Mouse (Mus musculus) neural tube, embryonic 11.5 days (tissue): Measurements from ENCODE around the gene Mybl2. TPM values are rescaled to one million over a fixed set of nuclear protein-coding genes. Genes with fewer than 3 reads are reported as not detected.
A peak's percentile ranks its signal among the peaks of the same experiment; 100 is the strongest.

Experiments used
- ATAC-seq: fragments of 200-750 bp; cut with Nextera tagmentation; 2 replicates; pipeline ENCODE4 v1.8.0; 2017; ENCODE audit warnings: moderate number of reproducible peaks, mild to moderate bottlenecking, moderate TSS enrichment, moderate library complexity; ENCODE audit not compliant: insufficient read depth, low FRiP score, low TSS enrichment
- DNase-seq: peaks from one replicate; pipeline ENCODE4 v3.0.0-alpha.2; 2015; ENCODE audit warnings: low spot score
- H3K27ac ChIP-seq: fragments of 300-500 bp; sonication (generic); 2 replicates; pipeline ENCODE4 v1.5.1; 2014; ENCODE audit warnings: low read depth, mild to moderate bottlenecking, low read length
- H3K27me3 ChIP-seq: fragments of 300-500 bp; sonication (generic); 2 replicates; pipeline ENCODE4 v1.6.1; 2014; ENCODE audit warnings: mild to moderate bottlenecking, low read length, mixed read lengths; ENCODE audit not compliant: control insufficient read depth, insufficient read depth
- H3K36me3 ChIP-seq: fragments of 300-500 bp; sonication (generic); 2 replicates; pipeline ENCODE4 v1.6.1; 2014; ENCODE audit warnings: mild to moderate bottlenecking, low read length, moderate library complexity, mixed read lengths; ENCODE audit not compliant: control insufficient read depth, insufficient read depth
- H3K4me1 ChIP-seq: fragments of 300-500 bp; sonication (generic); 2 replicates; pipeline ENCODE4 v1.6.1; 2014; ENCODE audit warnings: low read length, mixed read lengths; ENCODE audit not compliant: control insufficient read depth, insufficient read depth
- H3K4me2 ChIP-seq: fragments of 300-500 bp; sonication (generic); 2 replicates; pipeline ENCODE4 v1.6.1; 2014; ENCODE audit warnings: low read depth, mild to moderate bottlenecking, moderate library complexity
- H3K4me3 ChIP-seq: fragments of 300-500 bp; sonication (generic); 2 replicates; pipeline ENCODE4 v1.5.1; 2014; ENCODE audit warnings: low read depth, low read length
- H3K9ac ChIP-seq: fragments of 300-500 bp; sonication (generic); 2 replicates; pipeline ENCODE4 v1.6.1; 2014; ENCODE audit warnings: mild to moderate bottlenecking, low read length
- H3K9me3 ChIP-seq: fragments of 300-500 bp; sonication (generic); 2 replicates; pipeline ENCODE4 v1.6.1; 2016; ENCODE audit warnings: low read length; ENCODE audit not compliant: control insufficient read depth
- WGBS: fragments of 180-500 bp; shearing (Covaris S2); extraction: QIAGEN DNeasy Blood & Tissue Kit; methylation state at CpG from one replicate; pipeline ENCODE4 v1.1.7; 2014; 5-methylcytosine and 5-hydroxymethylcytosine counted together
- polyA plus RNA-seq: library from polyadenylated mRNA; unstranded; fragments of >200 nt; fragmentation: Nextera tagmentation; extraction: Ambion mirVana; gene quantifications from 2 replicates; pipeline ENCODE4 v1.2.1, GENCODE M21; 2014

Gene Mybl2
- 26.6 and 27.0 TPM in 2 replicates for polyA plus RNA-seq

- Histone ChIP-seq H3K27me3 (no peaks in the 10 kb centered on the region), H3K27ac (0 out of 2 replicates have a peak within 1 kb of the TSS, but pooled peaks have one; percentile 20), H3K4me3 (peak within 1 kb of the TSS; percentile 78), H3K4me2 (peak within 1 kb of the TSS; percentile 99), H3K36me3 (no peaks in the 10 kb centered on the region), H3K9me3 (no peaks in the 10 kb centered on the region), H3K9ac (peak within 1 kb of the TSS; percentile 75), H3K4me1 (peaks cover 8% of the 10 kb centered on the region)
- ATAC-seq (peak; percentile 99), DNase-seq (peak; percentile 97)
- under 1% methylated on average over 48 of the region's 48 CpGs for WGBS
These were observed at the start of gene Mybl2 for GRCm38 (mm10) chr2:163054335-163054840. Gene Mybl2, plus strand, starts transcription at chr2:163054687.

DNA sequence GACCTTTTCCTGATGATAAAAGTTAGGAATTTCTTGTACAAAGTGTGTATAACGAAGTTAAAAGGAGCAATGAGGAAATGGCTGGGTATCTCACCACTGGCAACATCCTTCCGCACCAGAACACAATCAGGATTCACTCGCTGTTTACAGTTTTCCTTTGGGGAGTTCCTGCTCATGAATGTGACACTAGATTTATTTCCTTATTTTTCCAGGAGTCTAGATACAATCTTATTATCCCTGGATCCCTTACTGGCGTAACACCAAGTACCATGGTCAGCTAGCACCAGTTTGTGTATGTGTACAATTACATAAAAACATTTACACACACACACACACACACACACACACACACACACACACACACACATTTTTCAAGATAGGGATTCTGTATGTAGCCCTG lies 47.2 kb upstream of the Mybl2 start:
- H3K27ac ChIP-seq: no peak overlapping the region
- WGBS: 79% methylated on average over 4 of the region's 4 CpGs
- H3K9me3 ChIP-seq: no peaks in the 10 kb centered on the region
- no peak overlapping the region for H3K4me2 ChIP-seq
- H3K36me3 ChIP-seq: no peaks in the 10 kb centered on the region
- no peak overlapping the region for H3K4me3 ChIP-seq
- H3K4me1 ChIP-seq: no peaks in the 10 kb centered on the region
- no peak for DNase-seq
- ATAC-seq: no peak
- H3K27me3 ChIP-seq: no peaks in the 10 kb centered on the region
- H3K9ac ChIP-seq: no peak overlapping the region

DNA sequence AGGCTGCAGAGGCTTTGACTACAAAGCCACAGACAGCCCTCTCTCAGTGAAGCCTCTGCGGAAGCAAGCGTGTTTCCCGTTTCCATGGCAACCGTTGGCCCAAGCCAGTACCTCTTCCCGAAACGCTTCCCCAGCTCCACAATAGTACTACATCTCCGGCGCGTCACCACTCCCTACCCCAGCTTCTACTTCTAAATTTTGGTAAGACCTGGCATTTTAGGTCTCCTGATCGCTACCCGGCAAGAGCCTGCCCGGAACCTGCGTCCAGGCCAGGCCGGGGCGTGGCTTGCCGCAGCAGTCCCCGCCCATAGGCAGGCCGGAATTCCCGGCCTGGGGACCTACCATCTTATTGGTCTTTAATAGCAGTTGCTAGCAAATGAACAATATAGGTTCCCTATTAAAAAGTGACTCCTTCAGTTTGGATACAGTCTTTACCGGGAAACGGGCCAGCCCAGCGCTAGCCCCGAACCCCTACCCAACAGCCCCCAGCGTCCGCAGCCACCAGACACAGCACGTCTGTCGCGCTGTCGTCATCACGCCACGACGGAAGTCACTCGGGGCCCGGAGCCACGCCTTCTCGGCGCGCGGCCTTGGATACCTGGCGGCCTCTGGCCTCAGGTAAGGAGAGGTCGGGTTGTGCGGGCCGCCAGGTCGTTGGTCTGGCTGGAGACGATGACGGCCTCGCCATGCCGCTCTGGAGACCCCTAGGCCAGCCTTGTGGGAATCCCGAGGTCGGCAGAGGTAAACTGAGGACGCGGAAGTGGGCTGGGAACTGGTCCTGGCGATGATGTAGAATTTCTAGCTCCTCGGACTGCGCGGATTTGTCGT lies 37.4 kb upstream of the Mybl2 start, which contains the start of gene Ift52:
Ift52 (plus strand) TSS at position 439 of the 828 bp plus-strand sequence.
- WGBS: under 1% methylated on average over 57 of the region's 57 CpGs
- H3K27ac ChIP-seq: no peak within 1 kb of the TSS
- DNase-seq: peak; percentile 91

DNA sequence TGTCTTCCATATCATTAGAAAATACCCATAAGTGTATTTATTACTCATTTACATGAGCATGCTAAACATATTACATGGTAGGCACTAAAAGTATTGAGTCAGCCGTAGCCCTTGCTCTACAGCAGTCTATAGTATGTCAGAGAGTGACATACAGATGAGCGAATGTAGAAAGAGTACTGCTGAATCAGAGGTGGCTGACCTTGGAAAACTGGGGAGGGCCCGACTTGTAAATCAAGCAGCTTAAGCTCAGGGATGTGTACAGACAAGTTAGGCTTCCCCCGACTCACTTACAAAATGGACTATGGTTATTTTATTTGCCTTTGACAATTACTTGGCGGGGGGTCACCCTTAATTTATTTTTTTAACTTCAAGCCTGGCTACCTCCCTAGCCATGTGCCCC lies 23.2 kb upstream of the Mybl2 start:
- DNase-seq (no peak), ATAC-seq (no peak)
- Histone ChIP-seq H3K4me3 (no peak overlapping the region), H3K27me3 (no peaks in the 10 kb centered on the region), H3K9ac (no peak overlapping the region), H3K4me1 (no peaks in the 10 kb centered on the region), H3K27ac (no peak overlapping the region), H3K4me2 (no peak overlapping the region), H3K36me3 (peaks cover 7% of the 10 kb centered on the region), H3K9me3 (no peaks in the 10 kb centered on the region)
- 88% methylated on average over 5 of the region's 5 CpGs for WGBS

More for the DNA sequence above, 37.4 kb upstream of the Mybl2 start, which contains the start of gene Ift52:
- Histone ChIP-seq H3K9ac (peak within 1 kb of the TSS; percentile 78), H3K27me3 (no peaks in the 10 kb centered on the region), H3K4me1 (peaks cover 2% of the 10 kb centered on the region), H3K4me3 (peak within 1 kb of the TSS; percentile 91), H3K36me3 (no peaks in the 10 kb centered on the region), H3K9me3 (no peaks in the 10 kb centered on the region), H3K4me2 (peak within 1 kb of the TSS; percentile 52)
- peak; percentile 95 for ATAC-seq

- H3K9ac ChIP-seq: no peak overlapping the region
- peaks cover 7% of the 10 kb centered on the region for H3K36me3 ChIP-seq
- H3K27me3 ChIP-seq: no peaks in the 10 kb centered on the region
- H3K9me3 ChIP-seq: no peaks in the 10 kb centered on the region
- 79% methylated on average over 2 of the region's 2 CpGs for WGBS
- H3K4me1 ChIP-seq: no peaks in the 10 kb centered on the region
- DNase-seq (no peak), ATAC-seq (no peak)
- H3K4me2 ChIP-seq: no peak overlapping the region
- H3K27ac ChIP-seq: no peak overlapping the region
- H3K4me3 ChIP-seq: no peak overlapping the region
These were observed 22.7 kb upstream of the Mybl2 start for GRCm38 (mm10) chr2:163031757-163032156.

DNA sequence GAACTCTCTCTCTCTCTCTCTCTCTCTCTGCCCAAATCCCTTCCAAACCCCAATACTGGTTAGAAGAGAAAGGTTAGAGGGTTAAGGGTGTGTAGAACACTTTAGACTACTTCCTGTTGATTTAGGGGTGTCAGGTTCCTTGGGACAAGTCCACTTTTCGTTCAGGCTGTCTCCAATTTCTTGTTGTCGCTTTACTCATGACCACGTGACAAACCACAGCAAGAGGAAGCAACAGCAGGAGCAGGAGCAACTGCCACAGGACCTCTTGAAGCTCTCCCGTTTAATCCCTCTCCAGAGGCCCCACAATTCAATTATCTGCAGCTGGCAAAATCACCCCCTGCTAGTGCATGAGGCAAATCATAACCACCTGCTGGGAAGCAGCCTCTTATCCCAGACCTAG lies 21.9 kb upstream of the Mybl2 start:
- no peak overlapping the region for H3K9ac ChIP-seq
- DNase-seq (no peak), ATAC-seq (no peak)
- peaks cover 7% of the 10 kb centered on the region for H3K36me3 ChIP-seq
- WGBS: 57% methylated on average over 4 of the region's 4 CpGs
- no peaks in the 10 kb centered on the region for H3K27me3 ChIP-seq
- H3K27ac ChIP-seq: no peak overlapping the region
- no peaks in the 10 kb centered on the region for H3K9me3 ChIP-seq
- H3K4me3 ChIP-seq: no peak overlapping the region
- no peak overlapping the region for H3K4me2 ChIP-seq
- H3K4me1 ChIP-seq: no peaks in the 10 kb centered on the region

- H3K4me3 ChIP-seq: no peak overlapping the region
These were observed 14.5 kb upstream of the Mybl2 start for GRCm38 (mm10) chr2:163039940-163040339.

GRCm38 (mm10) chr2:163048125-163048524 lies 6.4 kb upstream of the Mybl2 start:
- WGBS: 5% methylated on average over 10 of the region's 10 CpGs
- no peak overlapping the region for H3K4me2 ChIP-seq
- ATAC-seq: no peak

More at GRCm38 (mm10) chr2:163039940-163040339, 14.5 kb upstream of the Mybl2 start:
- WGBS: 91% methylated on average over 7 of the region's 7 CpGs
- Histone ChIP-seq H3K4me2 (no peak overlapping the region), H3K27me3 (no peaks in the 10 kb centered on the region), H3K36me3 (peaks cover 10% of the 10 kb centered on the region), H3K4me1 (no peaks in the 10 kb centered on the region), H3K9me3 (no peaks in the 10 kb centered on the region), H3K9ac (no peak overlapping the region), H3K27ac (no peak overlapping the region)
- DNase-seq (no peak), ATAC-seq (no peak)

DNA sequence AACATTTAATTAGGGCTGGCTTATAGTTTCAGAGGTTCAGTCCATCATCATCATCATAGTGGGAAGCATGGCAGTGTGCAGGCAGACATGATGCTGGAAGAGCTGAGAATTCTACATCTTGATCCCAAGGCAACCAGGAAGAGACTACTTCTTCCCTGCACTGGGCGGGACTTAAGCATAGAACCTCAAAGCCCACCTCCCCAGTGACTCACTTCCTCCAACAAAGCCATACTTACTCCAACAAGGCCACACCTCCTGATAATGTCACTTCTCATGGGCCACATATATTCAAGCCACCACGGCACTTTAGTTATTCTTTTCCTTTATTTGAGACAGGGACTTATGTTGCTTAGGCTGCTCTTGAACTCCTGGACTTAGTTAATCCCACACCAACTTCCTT lies 5.4 kb upstream of the Mybl2 start:
- DNase-seq: no peak
- Histone ChIP-seq H3K9me3 (no peaks in the 10 kb centered on the region), H3K27me3 (no peaks in the 10 kb centered on the region), H3K4me3 (no peak overlapping the region), H3K4me1 (no peaks in the 10 kb centered on the region), H3K36me3 (peaks cover 4% of the 10 kb centered on the region), H3K4me2 (no peak overlapping the region), H3K9ac (no peak overlapping the region), H3K27ac (no peak overlapping the region)
- ATAC-seq: no peak
- 93% methylated on average over 2 of the region's 2 CpGs for WGBS

More at GRCm38 (mm10) chr2:163048125-163048524, 6.4 kb upstream of the Mybl2 start:
- DNase-seq: peak; percentile 80
- Histone ChIP-seq H3K36me3 (peaks cover 4% of the 10 kb centered on the region), H3K27me3 (no peaks in the 10 kb centered on the region), H3K4me1 (no peaks in the 10 kb centered on the region), H3K27ac (no peak overlapping the region), H3K9ac (no peak overlapping the region), H3K4me3 (no peak overlapping the region), H3K9me3 (no peaks in the 10 kb centered on the region)
